Mouse (Mus musculus) embryonic facial prominence, embryonic 14.5 days (tissue): ENCODE data around the gene Cd8a. TPM values are rescaled to one million over a fixed set of nuclear protein-coding genes. Genes with fewer than 3 reads are reported as not detected.

ENCODE experiments used
- ATAC-seq: fragments of 200-750 bp; cut with Nextera tagmentation; 2 replicates; pipeline ENCODE4 v1.8.0; 2017; ENCODE audit warnings: low read depth, moderate number of reproducible peaks, moderate TSS enrichment
- DNase-seq: peaks from one replicate; pipeline ENCODE4 v3.0.0-alpha.2; 2015; ENCODE audit warnings: low spot score
- H3K27ac ChIP-seq: fragments of 300-500 bp; sonication (generic); replicated peaks from 2 replicates; pipeline ENCODE4 v1.5.1; 2014; ENCODE audit warnings: low read depth, mild to moderate bottlenecking, low read length, moderate library complexity
- H3K27me3 ChIP-seq: fragments of 300-500 bp; sonication (generic); replicated peaks from 2 replicates; pipeline ENCODE4 v1.6.1; 2014; ENCODE audit warnings: low read length; ENCODE audit not compliant: control insufficient read depth, insufficient read depth
- H3K36me3 ChIP-seq: fragments of 300-500 bp; sonication (generic); 2 replicates; pipeline ENCODE4 v1.6.1; 2014; ENCODE audit warnings: low read length, mixed read lengths; ENCODE audit not compliant: control insufficient read depth, insufficient read depth
- H3K4me1 ChIP-seq: fragments of 300-500 bp; sonication (generic); 2 replicates; pipeline ENCODE4 v1.6.1; 2014; ENCODE audit warnings: antibody characterized with exemption, low read length; ENCODE audit not compliant: control insufficient read depth, insufficient read depth
- H3K4me2 ChIP-seq: fragments of 300-500 bp; sonication (generic); 2 replicates; pipeline ENCODE4 v1.6.1; 2014; ENCODE audit warnings: low read depth, mild to moderate bottlenecking, low read length, moderate library complexity, mixed read lengths
- H3K4me3 ChIP-seq: fragments of 300-500 bp; sonication (generic); 2 replicates; pipeline ENCODE4 v1.5.1; 2014; ENCODE audit warnings: low read depth, mild to moderate bottlenecking, low read length
- H3K9ac ChIP-seq: fragments of 300-500 bp; sonication (generic); 2 replicates; pipeline ENCODE4 v1.6.1; 2014; ENCODE audit warnings: low read depth, mild to moderate bottlenecking, low read length, moderate library complexity, mixed read lengths
- H3K9me3 ChIP-seq: fragments of 300-500 bp; sonication (generic); 2 replicates; pipeline ENCODE4 v1.6.1; 2016; ENCODE audit warnings: low read length; ENCODE audit not compliant: control insufficient read depth
- WGBS: fragments of 180-500 bp; shearing (Covaris S2); extraction: QIAGEN DNeasy Blood & Tissue Kit; methylation state at CpG from one replicate; pipeline ENCODE4 v1.1.7; 2014; 5-methylcytosine and 5-hydroxymethylcytosine counted together
- polyA plus RNA-seq: library from polyadenylated mRNA; unstranded; fragments of >200 nt; fragmentation: Nextera tagmentation; extraction: Ambion mirVana; gene quantifications from 2 replicates; pipeline ENCODE4 v1.2.1, GENCODE M21; 2014

The Cd8a gene
- polyA plus RNA-seq, 1 experiment from 2014 or later = not detected

GRCm38 (mm10) chr6:71374921-71375320 is 1.7 kb downstream of the Cd8a start:
- ATAC-seq = no peak

GRCm38 (mm10) chr6:71376711-71377110 is 3.5 kb downstream of the Cd8a start:
- 94% methylated on average over 13 of the region's 13 CpGs for WGBS
- ATAC-seq (no peak), DNase-seq (no peak)
- no peak overlapping the region for H3K9ac ChIP-seq
- no peak overlapping the region for H3K4me3 ChIP-seq
- no peak overlapping the region for H3K27ac ChIP-seq
- H3K27me3 ChIP-seq = no peaks in the 10 kb centered on the region
- H3K9me3 ChIP-seq = no peaks in the 10 kb centered on the region
- H3K4me2 ChIP-seq = no peak overlapping the region
- H3K4me1 ChIP-seq = no peaks in the 10 kb centered on the region
- H3K36me3 ChIP-seq = no peaks in the 10 kb centered on the region

More at GRCm38 (mm10) chr6:71374921-71375320, 1.7 kb downstream of the Cd8a start:
- Histone ChIP-seq H3K4me1 (no peaks in the 10 kb centered on the region), H3K9ac (no peak overlapping the region), H3K36me3 (no peaks in the 10 kb centered on the region), H3K27ac (no peak overlapping the region), H3K27me3 (no peaks in the 10 kb centered on the region), H3K4me2 (no peak overlapping the region), H3K4me3 (no peak overlapping the region), H3K9me3 (no peaks in the 10 kb centered on the region)
- 93% methylated on average over 1 of the region's 2 CpGs for WGBS
- DNase-seq = no peak

- 91% methylated on average over 5 of the region's 5 CpGs for WGBS
- Histone ChIP-seq H3K27ac (no peak overlapping the region), H3K4me3 (no peak overlapping the region), H3K36me3 (no peaks in the 10 kb centered on the region), H3K27me3 (no peaks in the 10 kb centered on the region), H3K4me1 (no peaks in the 10 kb centered on the region), H3K9ac (no peak overlapping the region), H3K4me2 (no peak overlapping the region), H3K9me3 (no peaks in the 10 kb centered on the region)
- DNase-seq (no peak), ATAC-seq (no peak)
Measured at GRCm38 (mm10) chr6:71381654-71382053, 8.4 kb downstream of the Cd8a start.

GRCm38 (mm10) chr6:71390496-71390895 is 17.3 kb downstream of the Cd8a start:
- H3K36me3 ChIP-seq = peaks cover 42% of the 10 kb centered on the region
- DNase-seq (no peak), ATAC-seq (no peak)
- H3K4me3 ChIP-seq = no peak overlapping the region
- no peak overlapping the region for H3K27ac ChIP-seq
- H3K4me2 ChIP-seq = no peak overlapping the region
- H3K27me3 ChIP-seq = no peaks in the 10 kb centered on the region
- H3K9me3 ChIP-seq = no peaks in the 10 kb centered on the region
- H3K9ac ChIP-seq = no peak overlapping the region
- WGBS = 92% methylated on average over 2 of the region's 2 CpGs
- no peaks in the 10 kb centered on the region for H3K4me1 ChIP-seq

- DNase-seq (no peak), ATAC-seq (no peak)
- Histone ChIP-seq H3K4me1 (no peaks in the 10 kb centered on the region), H3K4me2 (no peak overlapping the region), H3K36me3 (peaks cover 58% of the 10 kb centered on the region), H3K27me3 (no peaks in the 10 kb centered on the region), H3K9ac (no peak overlapping the region), H3K9me3 (no peaks in the 10 kb centered on the region), H3K4me3 (no peak overlapping the region), H3K27ac (no peak overlapping the region)
- 93% methylated on average over 1 of the region's 1 CpGs for WGBS
Measured at GRCm38 (mm10) chr6:71396016-71396415, 22.8 kb downstream of the Cd8a start.

- DNase-seq (no peak), ATAC-seq (no peak)
- no peaks in the 10 kb centered on the region for H3K9me3 ChIP-seq
- no peak overlapping the region for H3K27ac ChIP-seq
- 90% methylated on average over 6 of the region's 6 CpGs for WGBS
- H3K27me3 ChIP-seq = no peaks in the 10 kb centered on the region
- H3K4me1 ChIP-seq = no peaks in the 10 kb centered on the region
- no peak overlapping the region for H3K4me3 ChIP-seq
- H3K9ac ChIP-seq = no peak overlapping the region
- no peak overlapping the region for H3K4me2 ChIP-seq
- H3K36me3 ChIP-seq = peaks cover 51% of the 10 kb centered on the region
Measured at GRCm38 (mm10) chr6:71396761-71397160, 23.5 kb downstream of the Cd8a start.

- Histone ChIP-seq H3K4me2 (no peak overlapping the region), H3K4me1 (no peaks in the 10 kb centered on the region), H3K9ac (no peak overlapping the region), H3K36me3 (peaks cover 30% of the 10 kb centered on the region), H3K27ac (no peak overlapping the region), H3K27me3 (no peaks in the 10 kb centered on the region), H3K9me3 (no peaks in the 10 kb centered on the region), H3K4me3 (no peak overlapping the region)
- DNase-seq (peak; percentile 31), ATAC-seq (no peak)
- 81% methylated on average over 4 of the region's 4 CpGs for WGBS
Measured at GRCm38 (mm10) chr6:71398829-71399609, 25.8 kb downstream of the Cd8a start.

GRCm38 (mm10) chr6:71414624-71415023 is 41.4 kb downstream of the Cd8a start:
- DNase-seq (no peak), ATAC-seq (no peak)
- Histone ChIP-seq H3K4me2 (no peak overlapping the region), H3K9ac (no peak overlapping the region), H3K9me3 (no peaks in the 10 kb centered on the region), H3K4me3 (no peak overlapping the region), H3K27me3 (no peaks in the 10 kb centered on the region), H3K4me1 (no peaks in the 10 kb centered on the region), H3K27ac (no peak overlapping the region), H3K36me3 (peaks cover 24% of the 10 kb centered on the region)
- WGBS = 82% methylated on average over 4 of the region's 4 CpGs

GRCm38 (mm10) chr6:71415446-71415845 is 42.2 kb downstream of the Cd8a start:
- Histone ChIP-seq H3K4me2 (no peak overlapping the region), H3K4me3 (no peak overlapping the region), H3K36me3 (peaks cover 24% of the 10 kb centered on the region), H3K9ac (no peak overlapping the region), H3K27ac (no peak overlapping the region), H3K4me1 (no peaks in the 10 kb centered on the region), H3K27me3 (no peaks in the 10 kb centered on the region), H3K9me3 (no peaks in the 10 kb centered on the region)
- ATAC-seq (no peak), DNase-seq (no peak)
- WGBS = 89% methylated on average over 3 of the region's 3 CpGs
